Mouse (Mus musculus): Measurements from ENCODE around the gene Thnsl1.

Thnsl1 gene

GRCm38 (mm10) chr2:21204912-21205830 lies at the start of gene Thnsl1, which contains the start of gene Enkur:
TSS of gene Thnsl1 (plus strand) at chr2:21205724.
TSS of gene Enkur (minus strand) at chr2:21205365.
- peak; percentile 97 for DNase-seq (ENCODE audit: low read depth, low spot score)

- DNase-seq (ENCODE audit: low read depth, low spot score), result no peak
Observed at GRCm38 (mm10) chr2:21164296-21164695, 41.2 kb upstream of the Thnsl1 start.

- DNase-seq (ENCODE audit: low read depth, low spot score), result no peak
Observed at GRCm38 (mm10) chr2:21167916-21168315, 37.6 kb upstream of the Thnsl1 start.

- DNase-seq (ENCODE audit: low read depth, low spot score), result no peak
Observed at GRCm38 (mm10) chr2:21172797-21173196, 32.7 kb upstream of the Thnsl1 start.

- no peak for DNase-seq (ENCODE audit: low read depth, low spot score)
Observed at GRCm38 (mm10) chr2:21179136-21179535, 26.4 kb upstream of the Thnsl1 start.

GRCm38 (mm10) chr2:21182811-21183210 lies 22.7 kb upstream of the Thnsl1 start:
- DNase-seq (ENCODE audit: low read depth, low spot score), result no peak

- DNase-seq (ENCODE audit: low read depth, low spot score), result peak; percentile 16
Observed at GRCm38 (mm10) chr2:21187576-21187975, 17.9 kb upstream of the Thnsl1 start.

GRCm38 (mm10) chr2:21188610-21189009 lies 16.9 kb upstream of the Thnsl1 start:
- DNase-seq (ENCODE audit: low read depth, low spot score), result no peak

- no peak for DNase-seq (ENCODE audit: low read depth, low spot score)
Observed at GRCm38 (mm10) chr2:21191232-21191631, 14.3 kb upstream of the Thnsl1 start.

GRCm38 (mm10) chr2:21195233-21195632 lies 10.3 kb upstream of the Thnsl1 start:
- DNase-seq (ENCODE audit: low read depth, low spot score), result no peak

GRCm38 (mm10) chr2:21199051-21199450 lies 6.5 kb upstream of the Thnsl1 start:
- no peak for DNase-seq (ENCODE audit: low read depth, low spot score)

- DNase-seq (ENCODE audit: low read depth, low spot score), result no peak
Observed at GRCm38 (mm10) chr2:21202754-21203153, 2.8 kb upstream of the Thnsl1 start.

- DNase-seq (ENCODE audit: low read depth, low spot score), result no peak
Observed at GRCm38 (mm10) chr2:21205831-21206159, 271 bp downstream of the Thnsl1 start.

GRCm38 (mm10) chr2:21206278-21206677 lies 754 bp downstream of the Thnsl1 start:
- DNase-seq (ENCODE audit: low read depth, low spot score), result no peak

GRCm38 (mm10) chr2:21211361-21211760 lies 5.8 kb downstream of the Thnsl1 start:
- no peak for DNase-seq (ENCODE audit: low read depth, low spot score)

- no peak for DNase-seq (ENCODE audit: low read depth, low spot score)
Observed at GRCm38 (mm10) chr2:21214322-21214721, 8.8 kb downstream of the Thnsl1 start.

GRCm38 (mm10) chr2:21215284-21215683 lies 9.8 kb downstream of the Thnsl1 start:
- no peak for DNase-seq (ENCODE audit: low read depth, low spot score)

- DNase-seq (ENCODE audit: low read depth, low spot score), result no peak
Observed at GRCm38 (mm10) chr2:21222453-21223384, 17.2 kb downstream of the Thnsl1 start.

GRCm38 (mm10) chr2:21230276-21230675 lies 24.8 kb downstream of the Thnsl1 start:
- no peak for DNase-seq (ENCODE audit: low read depth, low spot score)

- DNase-seq (ENCODE audit: low read depth, low spot score), result no peak
Observed at GRCm38 (mm10) chr2:21231147-21231546, 25.6 kb downstream of the Thnsl1 start.

GRCm38 (mm10) chr2:21234871-21235648 lies 29.5 kb downstream of the Thnsl1 start:
- no peak for DNase-seq (ENCODE audit: low read depth, low spot score)

Measured in forelimb bud, embryonic 11.5 days (tissue).